8 mouse cellular contexts compared by ENCODE assay signal in the genomic region with DNA sequence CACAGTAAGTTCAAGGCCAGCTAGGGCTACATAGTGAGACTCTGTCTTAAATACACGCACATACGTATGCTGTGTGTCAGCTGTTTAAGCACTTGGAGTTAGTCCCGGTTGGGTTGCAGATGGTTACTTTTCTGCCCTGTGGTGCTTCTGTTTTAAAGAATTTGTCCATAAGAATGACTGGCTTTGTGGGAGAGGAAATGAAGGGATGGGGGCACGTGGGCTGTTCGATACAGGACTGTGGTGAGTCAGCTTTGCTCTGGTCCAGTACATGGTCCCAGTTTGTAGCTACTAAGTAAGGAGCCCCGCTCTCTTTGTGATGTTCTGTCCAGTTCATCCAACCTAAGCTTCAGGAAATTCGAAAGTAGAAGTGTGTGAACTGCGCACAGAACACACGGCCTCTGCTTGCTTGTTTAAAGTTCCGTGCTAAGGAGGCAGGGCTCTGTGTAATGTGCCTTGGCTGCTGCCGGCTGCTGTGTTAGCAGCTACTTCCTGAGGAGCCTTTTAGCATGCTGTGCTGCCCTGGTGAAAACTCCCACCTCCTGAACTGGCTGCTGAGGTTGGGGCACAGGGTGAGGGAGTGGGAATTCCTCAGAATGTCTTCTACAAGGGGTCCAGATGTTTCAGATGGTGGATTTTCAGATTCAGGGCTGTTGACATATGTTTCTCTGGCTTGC. TPM values are rescaled to one million over a fixed set of nuclear protein-coding genes. Genes with fewer than 3 reads are reported as not detected.
DNase-seq lines count a peak whose midpoint lies in the region; ATAC-seq lines count a peak whose summit lies in the region.

No protein-coding gene starts in this region.

- 36% methylated on average over 11 of the region's 11 CpGs for WGBS in heart, embryonic 13.5 days
- WGBS in intestine, embryonic 16.5 days = 24% methylated on average over 11 of the region's 11 CpGs
- WGBS in neural tube, embryonic 12.5 days = 39% methylated on average over 11 of the region's 11 CpGs

- DNase-seq in heart, postnatal 36 days = no peak
- peak; percentile 30 for DNase-seq in ES-CJ7 (ENCODE audit: low read depth, low spot score)
- DNase-seq in spleen, postnatal 10 days (ENCODE audit: low spot score in 2 of 2) = no peak
- no peak for DNase-seq in c-Kit-positive CD71-positive TER-119-positive erythroid progenitor cells, embryonic 14.5 days (ENCODE audit: low spot score)
- DNase-seq in layer of hippocampus, postnatal 25 days (ENCODE audit: extremely low spot score in 1 of 2, low spot score in 1 of 2) = no peak

- H3K9ac ChIP-seq in heart, embryonic 13.5 days = peak overlapping the region; percentile 50; the same call in 1 of the 2 replicates
- H3K9ac ChIP-seq in intestine, embryonic 16.5 days (ENCODE audit: low read depth, low read length) = 0 out of 2 replicates have a peak overlapping the region, but pooled peaks have one; percentile 6
- H3K9ac ChIP-seq in neural tube, embryonic 12.5 days = no peak overlapping the region

- H3K36me3 ChIP-seq in heart, embryonic 13.5 days = no peaks in the 10 kb centered on the region
- H3K36me3 ChIP-seq in intestine, embryonic 16.5 days (ENCODE audit: control insufficient read depth, insufficient read depth, low read length) = no peaks in the 10 kb centered on the region
- no peaks in the 10 kb centered on the region for H3K36me3 ChIP-seq in neural tube, embryonic 12.5 days

- intact Hi-C loops in heart, postnatal 36 days (cut with DNase I) = no loop called here

- peaks cover 69% of the 10 kb centered on the region for H3K4me1 ChIP-seq in heart, embryonic 13.5 days
- H3K4me1 ChIP-seq in intestine, embryonic 16.5 days (ENCODE audit: control insufficient read depth, insufficient read depth, low read length) = peaks cover 49% of the 10 kb centered on the region
- H3K4me1 ChIP-seq in neural tube, embryonic 12.5 days = peaks cover 55% of the 10 kb centered on the region

- H3K4me3 ChIP-seq in heart, embryonic 13.5 days = 0 out of 2 replicates have a peak overlapping the region, but pooled peaks have one; percentile 2
- H3K4me3 ChIP-seq in intestine, embryonic 16.5 days (ENCODE audit: low read length) = 0 out of 2 replicates have a peak overlapping the region, but pooled peaks have one; percentile 15
- H3K4me3 ChIP-seq in neural tube, embryonic 12.5 days = no peak overlapping the region

- no peak for ATAC-seq in heart, embryonic 13.5 days (ENCODE audit: extremely low read depth, insufficient number of reproducible peaks, low FRiP score, low TSS enrichment)
- ATAC-seq in intestine, embryonic 16.5 days = peak; percentile 28; the same call in 1 of the 2 replicates
- no peak for ATAC-seq in neural tube, embryonic 12.5 days (ENCODE audit: low FRiP score, low read depth)

- no peaks in the 10 kb centered on the region for H3K9me3 ChIP-seq in heart, embryonic 13.5 days
- H3K9me3 ChIP-seq in intestine, embryonic 16.5 days (ENCODE audit: control insufficient read depth, low read length) = no peaks in the 10 kb centered on the region
- no peaks in the 10 kb centered on the region for H3K9me3 ChIP-seq in neural tube, embryonic 12.5 days

- H3K27me3 ChIP-seq in heart, embryonic 13.5 days (replicated peaks) = no peaks in the 10 kb centered on the region
- H3K27me3 ChIP-seq in intestine, embryonic 16.5 days (replicated peaks; ENCODE audit: control insufficient read depth, insufficient read depth, low read length) = no peaks in the 10 kb centered on the region
- H3K27me3 ChIP-seq in neural tube, embryonic 12.5 days (replicated peaks) = no peaks in the 10 kb centered on the region

- H3K27ac ChIP-seq in heart, embryonic 13.5 days (replicated peaks) = peak overlapping the region; percentile 37
- H3K27ac ChIP-seq in intestine, embryonic 16.5 days (ENCODE audit: low read length) = 0 out of 2 replicates have a peak overlapping the region, but pooled peaks have one; percentile 27
- no peak overlapping the region for H3K27ac ChIP-seq in neural tube, embryonic 12.5 days

- peak overlapping the region; percentile 41 for H3K4me2 ChIP-seq in heart, embryonic 13.5 days
- peak overlapping the region; percentile 20; the same call in 1 of the 2 replicates for H3K4me2 ChIP-seq in intestine, embryonic 16.5 days (ENCODE audit: low read depth, low read length)
- peak overlapping the region; percentile 19; the same call in 1 of the 2 replicates for H3K4me2 ChIP-seq in neural tube, embryonic 12.5 days (replicated peaks)

RNA-seq across cellular contexts. Expression of gene Med13l, which starts 31.5 kb away (rescaled TPM):
- polyA plus RNA-seq in heart, embryonic 13.5 days (2015; fragmentation: Nextera tagmentation; extraction: Ambion mirVana) = 6.3 and 6.8 TPM in 2 replicates
- total RNA-seq in heart, postnatal 36 days (2021) = 10 to 100 TPM; 29.7 to 32.2 TPM
- polyA plus RNA-seq in intestine, embryonic 16.5 days (2015; fragmentation: Nextera tagmentation; extraction: Ambion mirVana) = 6.4 and 6.6 TPM in 2 replicates
- 14.8 and 15.6 TPM in 2 replicates for polyA plus RNA-seq in neural tube, embryonic 12.5 days (2016; fragmentation: Nextera tagmentation; extraction: Ambion mirVana)
- total RNA-seq in layer of hippocampus, postnatal 25 days (2021) = 100 to 1,000 TPM in 1 of 2 experiments, 10 to 100 TPM in 1; 94.0 to 105 TPM
